Mouse (Mus musculus) liver, embryonic 14.5 days (tissue): ENCODE measurements around the gene N4bp3.

ENCODE experiments used
- CTCF ChIP-seq: IDR thresholded peaks from 2 replicates; pipeline ENCODE4 v1.5.1; 2016; ENCODE audit warnings: antibody characterized with exemption, low read depth, control low read depth
- EP300 ChIP-seq: IDR thresholded peaks from 2 replicates; pipeline ENCODE4 v1.6.1; 2016; ENCODE audit warnings: antibody characterized with exemption, low read depth

- no peak for TF ChIP-seq CTCF
- no peak for TF ChIP-seq EP300
Measured at GRCm38 (mm10) chr11:51650261-51650660, 381 bp downstream of the N4bp3 start.
